8 mouse cellular contexts compared by ENCODE assay signal in the genomic region with DNA sequence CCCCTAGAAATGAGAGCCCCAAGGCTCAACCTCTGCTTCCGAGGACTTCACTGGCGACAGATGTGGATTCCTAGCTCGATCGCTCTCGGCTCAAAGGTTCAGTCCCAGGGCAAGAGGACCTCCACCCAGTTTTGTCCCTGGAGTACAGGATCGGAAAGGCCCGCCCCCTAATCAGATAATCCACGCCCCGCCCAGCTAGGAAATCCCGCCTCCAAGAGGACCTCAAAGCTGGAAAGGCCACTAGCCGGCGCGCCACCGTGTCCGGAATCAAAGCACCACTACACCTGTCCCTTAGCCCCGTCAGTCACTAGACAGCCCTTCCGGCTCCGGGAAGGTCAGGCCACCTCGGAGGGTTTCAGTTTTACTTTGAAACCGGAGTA. TPM values are rescaled to one million over a fixed set of nuclear protein-coding genes. Genes with fewer than 3 reads are reported as not detected.
A peak's percentile ranks its signal among the peaks of the same experiment; 100 is the strongest.
DNase-seq lines count a peak whose midpoint lies in the region; ATAC-seq lines count a peak whose summit lies in the region.

No protein-coding gene starts in this region.

- H3K27me3 ChIP-seq in hindbrain, embryonic 12.5 days = no peaks in the 10 kb centered on the region

- no peaks in the 10 kb centered on the region for H3K9me3 ChIP-seq in hindbrain, embryonic 12.5 days (replicated peaks)

- H3K9ac ChIP-seq in hindbrain, embryonic 12.5 days = peak overlapping the region; percentile 73

- 0% methylated on average over 20 of the region's 20 CpGs for WGBS in hindbrain, embryonic 12.5 days

- H3K36me3 ChIP-seq in hindbrain, embryonic 12.5 days = peaks cover 33% of the 10 kb centered on the region

- peaks cover 9% of the 10 kb centered on the region for H3K4me1 ChIP-seq in hindbrain, embryonic 12.5 days

- peak; percentile 0 for ATAC-seq in activated CD4-positive, CD25-positive, alpha-beta regulatory T cell, adult 4 months
- ATAC-seq in hindbrain, embryonic 12.5 days (ENCODE audit: low FRiP score) = peak; percentile 62

- peak overlapping the region; percentile 79 for H3K4me2 ChIP-seq in hindbrain, embryonic 12.5 days (replicated peaks)

- peak; percentile 90 to 91 for DNase-seq in cerebellum, postnatal 10 days
- peak; percentile 73 to 74 for DNase-seq in frontal cortex, postnatal 14 days (ENCODE audit: low spot score in 2 of 2)
- DNase-seq in layer of hippocampus, postnatal 10 days (ENCODE audit: low spot score in 2 of 2) = peak; percentile 78 to 82
- peak; percentile 95 for DNase-seq in lung, postnatal 10 days
- peak; percentile 72 for DNase-seq in retina, adult 2 months (ENCODE audit: low read depth, low spot score)
- DNase-seq in thymus, postnatal 0 days (ENCODE audit: low spot score) = no peak

- H3K27ac ChIP-seq in hindbrain, embryonic 12.5 days = peak overlapping the region; percentile 94

- peak overlapping the region; percentile 69 for H3K4me3 ChIP-seq in hindbrain, embryonic 12.5 days

RNA-seq across cellular contexts. Expression of gene Dnpep, which starts 0.9 kb away (rescaled TPM):
- polyA plus RNA-seq in activated CD4-positive, CD25-positive, alpha-beta regulatory T cell, adult 4 months (2017; shearing (Covaris generic)) = 10 to 100 TPM; 57.0 to 64.9 TPM
- polyA plus RNA-seq in hindbrain, embryonic 12.5 days (2016; fragmentation: Nextera tagmentation; extraction: Ambion mirVana) = 173 and 175 TPM in 2 replicates
- 10 to 100 TPM; 59.7 to 66.2 TPM for total RNA-seq in layer of hippocampus, postnatal 10 days (2021)
- polyA plus RNA-seq in thymus, postnatal 0 days (2015; fragmentation: Nextera tagmentation; extraction: Ambion mirVana) = 84.3 and 87.0 TPM in 2 replicates

RNA-seq across cellular contexts. Expression of gene Resp18, which starts 38.6 kb away (rescaled TPM):
- polyA plus RNA-seq in activated CD4-positive, CD25-positive, alpha-beta regulatory T cell, adult 4 months (2017; shearing (Covaris generic)) = not detected
- polyA plus RNA-seq in hindbrain, embryonic 12.5 days (2016; fragmentation: Nextera tagmentation; extraction: Ambion mirVana) = 50.0 and 56.8 TPM in 2 replicates
- total RNA-seq in layer of hippocampus, postnatal 10 days (2021) = 100 to 1,000 TPM; 108 to 111 TPM
- polyA plus RNA-seq in thymus, postnatal 0 days (2015; fragmentation: Nextera tagmentation; extraction: Ambion mirVana) = 1.5 and 1.7 TPM in 2 replicates

RNA-seq across cellular contexts. Expression of gene Des, which starts 43.3 kb away (rescaled TPM):
- not detected for polyA plus RNA-seq in activated CD4-positive, CD25-positive, alpha-beta regulatory T cell, adult 4 months (2017; shearing (Covaris generic))
- polyA plus RNA-seq in hindbrain, embryonic 12.5 days (2016; fragmentation: Nextera tagmentation; extraction: Ambion mirVana) = 2.3 and 10.5 TPM in 2 replicates
- total RNA-seq in layer of hippocampus, postnatal 10 days (2021) = 1 to 10 TPM; 1.2 to 1.8 TPM
- 6.0 and 7.4 TPM in 2 replicates for polyA plus RNA-seq in thymus, postnatal 0 days (2015; fragmentation: Nextera tagmentation; extraction: Ambion mirVana)

RNA-seq across cellular contexts. Expression of gene Ptprn, which starts 52.5 kb away (rescaled TPM):
- under 1 TPM; 0.37 to 0.47 TPM for polyA plus RNA-seq in activated CD4-positive, CD25-positive, alpha-beta regulatory T cell, adult 4 months (2017; shearing (Covaris generic))
- 11.7 and 12.6 TPM in 2 replicates for polyA plus RNA-seq in hindbrain, embryonic 12.5 days (2016; fragmentation: Nextera tagmentation; extraction: Ambion mirVana)
- total RNA-seq in layer of hippocampus, postnatal 10 days (2021) = 100 to 1,000 TPM; 238 to 251 TPM
- polyA plus RNA-seq in thymus, postnatal 0 days (2015; fragmentation: Nextera tagmentation; extraction: Ambion mirVana) = 0.98 and 1.1 TPM in 2 replicates

RNA-seq across cellular contexts. Expression of gene Speg, which starts 58.2 kb away (rescaled TPM):
- not detected for polyA plus RNA-seq in activated CD4-positive, CD25-positive, alpha-beta regulatory T cell, adult 4 months (2017; shearing (Covaris generic))
- polyA plus RNA-seq in hindbrain, embryonic 12.5 days (2016; fragmentation: Nextera tagmentation; extraction: Ambion mirVana) = 19.1 and 19.7 TPM in 2 replicates
- 100 to 1,000 TPM; 164 to 175 TPM for total RNA-seq in layer of hippocampus, postnatal 10 days (2021)
- polyA plus RNA-seq in thymus, postnatal 0 days (2015; fragmentation: Nextera tagmentation; extraction: Ambion mirVana) = 1.6 and 1.8 TPM in 2 replicates

Comparison
In these comparisons a context has a peak if more than half of its experiments do, and no peak if none do; other contexts are left out.
1. RNA of gene Resp18, which starts 38.6 kb away (polyA plus RNA-seq): 50.0 to 56.8 TPM in hindbrain, embryonic 12.5 days; 1.5 to 1.7 TPM in thymus, postnatal 0 days and not detected in activated CD4-positive, CD25-positive, alpha-beta regulatory T cell, adult 4 months; every median in the first group is over 10 times any median in the second.